Mouse (Mus musculus): Measurements from ENCODE around the gene Cd68. TPM values are rescaled to one million over a fixed set of nuclear protein-coding genes. Genes with fewer than 3 reads are reported as not detected.
A peak's percentile ranks its signal among the peaks of the same experiment; 100 is the strongest.

The Cd68 gene
- polyA plus RNA-seq, 2 experiments, result 16.6 to 20.5 TPM

DNA sequence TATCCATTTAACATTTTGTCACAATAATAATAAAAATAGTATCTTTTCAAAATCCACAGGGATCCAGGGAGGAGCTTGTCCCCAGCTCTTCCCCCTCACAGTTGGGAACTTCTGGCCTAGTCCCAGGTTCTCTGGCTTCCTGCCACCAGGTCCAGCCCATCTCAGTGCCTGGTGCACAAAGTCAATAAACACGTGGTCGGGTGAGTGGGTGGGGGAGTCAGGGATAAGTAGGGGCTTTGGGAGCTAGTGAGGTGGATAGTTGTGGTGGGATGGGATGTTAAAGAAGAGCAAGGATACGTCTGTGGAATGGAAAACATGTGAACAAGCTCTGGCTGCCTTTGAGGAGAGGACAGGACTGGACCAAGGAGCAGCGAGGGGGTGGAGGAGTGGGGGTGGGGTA lies 20.4 kb upstream of the Cd68 start:
- WGBS, result 9% methylated on average over 4 of the region's 4 CpGs
- Histone ChIP-seq H3K27me3 (ENCODE audit: control insufficient read depth, insufficient read depth, low read length) (no peaks in the 10 kb centered on the region), H3K27ac (replicated peaks; ENCODE audit: low read depth, low read length) (peak overlapping the region; percentile 52; the same call in 1 of the 2 replicates), H3K36me3 (ENCODE audit: control insufficient read depth, insufficient read depth, low read length) (no peaks in the 10 kb centered on the region), H3K4me3 (replicated peaks; ENCODE audit: low read length) (no peak overlapping the region), H3K9ac (ENCODE audit: low read depth, low read length, severe bottlenecking) (peak overlapping the region; percentile 8; the same call in 1 of the 2 replicates), H3K4me2 (replicated peaks; ENCODE audit: low read depth, low read length, severe bottlenecking) (no peak overlapping the region), H3K9me3 (ENCODE audit: control insufficient read depth, low read length) (no peaks in the 10 kb centered on the region), H3K4me1 (ENCODE audit: control insufficient read depth, insufficient read depth, low read length) (peaks cover 29% of the 10 kb centered on the region)
- TF ChIP-seq POLR2A (IDR thresholded peaks at IDR 0.05; ENCODE audit: borderline replicate concordance, extremely low read depth, insufficient read depth, insufficient read length), result no peak
- DNase-seq (ENCODE audit: low spot score), result peak; percentile 33
- no peak for ATAC-seq (ENCODE audit: low FRiP score, low read depth)

DNA sequence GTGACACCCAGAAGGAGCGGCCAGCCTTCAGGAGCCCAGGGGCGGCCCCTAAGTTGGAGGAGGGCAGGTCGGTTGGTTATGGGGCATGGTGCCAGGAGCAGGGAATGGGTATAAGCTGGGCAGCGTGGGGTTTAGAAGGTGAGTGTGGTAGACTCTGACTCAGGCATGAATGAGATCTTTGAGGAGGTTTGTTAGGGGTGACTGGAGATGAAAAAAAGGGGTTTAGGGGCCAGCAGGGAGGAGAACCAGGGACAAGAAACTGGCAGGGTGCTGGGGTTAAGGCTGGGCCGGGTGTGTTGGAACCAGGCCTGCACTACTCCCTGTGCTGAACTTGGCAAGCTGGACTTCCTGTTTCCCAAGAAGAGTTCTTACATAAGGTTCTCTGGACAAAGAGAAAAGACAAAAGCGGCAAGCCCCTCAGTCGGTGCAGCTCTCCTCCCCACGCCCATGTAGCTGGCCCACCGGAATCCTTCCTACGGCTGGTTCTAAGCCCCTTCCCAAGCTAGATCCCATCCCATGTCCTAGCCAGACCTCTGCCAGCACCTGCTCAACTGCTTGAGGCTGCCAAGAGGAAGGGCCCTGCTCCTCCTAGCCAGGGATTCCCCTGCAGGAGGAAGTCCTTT lies 19.7 kb upstream of the Cd68 start, which contains the start of gene Tnfsf13:
Tnfsf13 (minus strand) TSS at position 259 of the 623 bp plus-strand sequence.
- H3K4me2 ChIP-seq (replicated peaks; ENCODE audit: low read depth, low read length, severe bottlenecking), result no peak within 1 kb of the TSS
- H3K27ac ChIP-seq (replicated peaks; ENCODE audit: low read depth, low read length), result peak within 1 kb of the TSS; percentile 52

DNA sequence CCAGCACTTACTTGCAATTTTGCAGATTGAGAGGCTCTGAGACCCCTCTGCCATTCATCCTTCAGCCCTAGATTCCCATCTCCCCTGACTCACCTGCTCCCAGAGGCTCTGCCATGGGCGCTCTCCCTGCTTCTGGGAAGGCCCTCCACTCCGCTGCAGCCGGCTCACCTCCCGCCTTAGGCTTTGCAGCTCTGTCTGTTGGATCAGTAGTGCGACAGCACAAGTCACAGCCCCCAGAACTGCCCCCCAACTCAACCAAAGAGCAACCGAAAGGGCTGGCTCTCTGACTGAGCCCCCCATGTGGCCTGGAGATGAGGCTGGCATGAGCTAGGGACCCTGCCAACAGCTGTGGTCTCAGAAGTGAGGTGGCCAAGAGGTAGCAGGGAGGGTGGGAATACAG lies 19.0 kb upstream of the Cd68 start:
- 82% methylated on average over 6 of the region's 6 CpGs for WGBS

More for the DNA sequence above, 19.7 kb upstream of the Cd68 start, which contains the start of gene Tnfsf13:
- H3K9ac ChIP-seq (ENCODE audit: low read depth, low read length, severe bottlenecking), result peak within 1 kb of the TSS; percentile 8; the same call in 1 of the 2 replicates
- ATAC-seq (ENCODE audit: low FRiP score, low read depth), result no peak
- H3K4me3 ChIP-seq (replicated peaks; ENCODE audit: low read length), result no peak within 1 kb of the TSS
- no peaks in the 10 kb centered on the region for H3K9me3 ChIP-seq (ENCODE audit: control insufficient read depth, low read length)
- 71% methylated on average over 10 of the region's 10 CpGs for WGBS
- H3K4me1 ChIP-seq (ENCODE audit: control insufficient read depth, insufficient read depth, low read length), result peaks cover 31% of the 10 kb centered on the region
- H3K36me3 ChIP-seq (ENCODE audit: control insufficient read depth, insufficient read depth, low read length), result no peaks in the 10 kb centered on the region
- DNase-seq (ENCODE audit: low spot score), result peak; percentile 48
- no peak for TF ChIP-seq POLR2A (IDR thresholded peaks at IDR 0.05; ENCODE audit: borderline replicate concordance, extremely low read depth, insufficient read depth, insufficient read length)
- no peaks in the 10 kb centered on the region for H3K27me3 ChIP-seq (ENCODE audit: control insufficient read depth, insufficient read depth, low read length)

DNA sequence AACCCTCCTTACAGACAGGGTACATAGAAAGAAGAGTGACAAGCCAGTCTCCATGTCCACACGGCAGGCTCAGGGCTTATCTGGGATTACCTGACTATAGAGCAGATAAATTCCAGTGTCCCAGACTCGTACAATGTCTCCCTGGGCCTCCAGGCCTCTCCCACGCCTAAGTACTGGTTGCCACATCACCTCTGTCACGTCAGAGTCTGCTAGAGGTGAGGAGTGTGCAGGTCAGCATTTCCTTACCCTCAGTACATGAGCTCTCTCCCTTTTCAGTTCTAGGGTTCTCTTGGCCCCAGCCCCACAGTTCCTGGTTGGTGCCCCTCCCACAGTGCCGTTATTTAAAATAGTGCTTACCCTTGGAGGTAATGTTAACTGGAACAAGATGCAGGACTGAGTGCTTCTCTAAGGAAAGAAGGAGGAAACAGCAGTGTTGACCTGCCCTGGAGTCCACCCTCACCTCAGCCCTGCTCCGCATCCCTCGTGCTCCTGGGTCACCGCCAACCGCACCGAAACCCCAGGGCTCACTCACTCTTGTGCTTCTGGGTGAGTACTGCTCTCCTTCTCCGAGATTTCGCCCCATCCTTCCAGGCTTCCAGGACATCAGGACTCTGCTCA lies 18.3 kb upstream of the Cd68 start:
- Histone ChIP-seq H3K4me2 (replicated peaks; ENCODE audit: low read depth, low read length, severe bottlenecking) (no peak overlapping the region), H3K27ac (replicated peaks; ENCODE audit: low read depth, low read length) (no peak overlapping the region), H3K36me3 (ENCODE audit: control insufficient read depth, insufficient read depth, low read length) (peaks cover 13% of the 10 kb centered on the region; the same call in 1 of the 2 replicates), H3K9ac (ENCODE audit: low read depth, low read length, severe bottlenecking) (no peak overlapping the region), H3K27me3 (ENCODE audit: control insufficient read depth, insufficient read depth, low read length) (no peaks in the 10 kb centered on the region), H3K4me1 (ENCODE audit: control insufficient read depth, insufficient read depth, low read length) (peaks cover 41% of the 10 kb centered on the region), H3K4me3 (replicated peaks; ENCODE audit: low read length) (no peak overlapping the region), H3K9me3 (ENCODE audit: control insufficient read depth, low read length) (no peaks in the 10 kb centered on the region)
- DNase-seq (ENCODE audit: low spot score) (no peak), ATAC-seq (ENCODE audit: low FRiP score, low read depth) (no peak)
- TF ChIP-seq POLR2A (IDR thresholded peaks at IDR 0.05; ENCODE audit: borderline replicate concordance, extremely low read depth, insufficient read depth, insufficient read length), result no peak
- 79% methylated on average over 12 of the region's 12 CpGs for WGBS

More for the DNA sequence above, 19.0 kb upstream of the Cd68 start:
- Histone ChIP-seq H3K36me3 (ENCODE audit: control insufficient read depth, insufficient read depth, low read length) (peaks cover 6% of the 10 kb centered on the region; the same call in 1 of the 2 replicates), H3K9ac (ENCODE audit: low read depth, low read length, severe bottlenecking) (no peak overlapping the region), H3K27ac (replicated peaks; ENCODE audit: low read depth, low read length) (no peak overlapping the region), H3K4me3 (replicated peaks; ENCODE audit: low read length) (no peak overlapping the region), H3K27me3 (ENCODE audit: control insufficient read depth, insufficient read depth, low read length) (no peaks in the 10 kb centered on the region), H3K9me3 (ENCODE audit: control insufficient read depth, low read length) (no peaks in the 10 kb centered on the region), H3K4me1 (ENCODE audit: control insufficient read depth, insufficient read depth, low read length) (peaks cover 38% of the 10 kb centered on the region), H3K4me2 (replicated peaks; ENCODE audit: low read depth, low read length, severe bottlenecking) (no peak overlapping the region)
- no peak for TF ChIP-seq POLR2A (IDR thresholded peaks at IDR 0.05; ENCODE audit: borderline replicate concordance, extremely low read depth, insufficient read depth, insufficient read length)
- ATAC-seq (ENCODE audit: low FRiP score, low read depth), result no peak
- DNase-seq (ENCODE audit: low spot score), result no peak

DNA sequence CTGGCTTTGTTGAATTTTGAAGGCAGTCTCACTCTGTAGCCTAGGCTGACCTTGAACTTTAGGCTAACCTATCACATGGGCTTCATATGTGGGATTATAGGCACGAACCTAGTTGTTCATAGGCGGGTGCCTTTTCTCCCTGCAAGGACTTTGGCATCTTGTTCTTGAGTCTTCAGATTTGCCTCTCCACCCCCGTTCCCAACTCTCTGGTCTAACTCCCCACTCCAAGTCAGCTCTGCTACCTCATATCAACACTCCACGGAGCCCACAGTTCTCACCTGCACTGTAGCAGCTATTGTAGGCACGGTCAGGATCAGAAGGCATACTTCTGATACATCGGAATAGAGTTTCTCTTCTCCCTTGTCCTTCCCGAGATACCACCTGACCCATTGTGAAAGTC lies 17.6 kb upstream of the Cd68 start:
- H3K4me1 ChIP-seq (ENCODE audit: control insufficient read depth, insufficient read depth, low read length), result peaks cover 41% of the 10 kb centered on the region
- TF ChIP-seq POLR2A (IDR thresholded peaks at IDR 0.05; ENCODE audit: borderline replicate concordance, extremely low read depth, insufficient read depth, insufficient read length), result no peak
- no peak for ATAC-seq (ENCODE audit: low FRiP score, low read depth)

More for the DNA sequence above, 17.6 kb upstream of the Cd68 start:
- H3K9me3 ChIP-seq (ENCODE audit: control insufficient read depth, low read length), result no peaks in the 10 kb centered on the region
- H3K9ac ChIP-seq (ENCODE audit: low read depth, low read length, severe bottlenecking), result 0 out of 2 replicates have a peak overlapping the region, but pooled peaks have one; percentile 43
- WGBS, result 79% methylated on average over 7 of the region's 7 CpGs
- H3K27me3 ChIP-seq (ENCODE audit: control insufficient read depth, insufficient read depth, low read length), result no peaks in the 10 kb centered on the region
- no peak overlapping the region for H3K4me3 ChIP-seq (replicated peaks; ENCODE audit: low read length)
- peaks cover 20% of the 10 kb centered on the region for H3K36me3 ChIP-seq (ENCODE audit: control insufficient read depth, insufficient read depth, low read length)
- H3K27ac ChIP-seq (replicated peaks; ENCODE audit: low read depth, low read length), result peak overlapping the region; percentile 87
- DNase-seq (ENCODE audit: low spot score), result no peak
- peak overlapping the region; percentile 88 for H3K4me2 ChIP-seq (replicated peaks; ENCODE audit: low read depth, low read length, severe bottlenecking)
